Comparison of ENCODE assay signal across 31 mouse cellular contexts in the genomic region with DNA sequence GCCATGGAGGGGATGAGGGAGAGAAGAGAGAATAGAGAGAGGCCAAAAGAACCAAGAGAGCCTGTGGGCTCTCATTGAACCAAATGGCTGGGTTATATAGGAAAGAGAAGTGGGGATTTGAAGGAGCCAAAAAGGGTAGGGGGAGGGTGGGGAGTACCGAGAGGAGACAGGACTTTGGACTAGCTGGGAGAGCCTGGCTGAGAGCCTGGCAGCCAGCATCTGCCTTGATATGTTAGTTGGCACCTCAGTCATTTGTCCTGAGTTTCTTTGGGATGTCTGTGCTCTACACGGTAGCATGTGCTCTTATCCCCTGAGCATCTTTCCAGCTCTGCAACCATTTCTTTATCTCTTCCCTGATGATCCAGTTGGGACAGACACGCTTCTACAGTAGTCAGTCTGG. TPM values are rescaled to one million over a fixed set of nuclear protein-coding genes. Genes with fewer than 3 reads are reported as not detected.
"Had no signal": no experiment of that assay in that cellular context is flagged by ENCODE, and none has a peak within 500 bp of the region (broad histone marks: within the 10 kb centered on the region; RNA-seq: fewer than 3 reads in every experiment).

No protein-coding gene starts in this region.

- H3K9ac ChIP-seq: heart, embryonic 12.5 days; hindbrain, embryonic 13.5 days; hindbrain, embryonic 15.5 days; intestine, embryonic 15.5 days; limb, embryonic 13.5 days; limb, embryonic 15.5 days; liver, embryonic 12.5 days; liver, embryonic 14.5 days had no signal

- DNase-seq: gastrocnemius, adult 2 months; gastrocnemius, postnatal 10 days; gastrocnemius, postnatal 25 days; heart, adult 18-20 months; heart, postnatal 10 days; heart, postnatal 4 days; kidney, adult 18-20 months; kidney, adult 8-10 months; kidney, postnatal 10 days; kidney, postnatal 36 days; layer of hippocampus, adult 9-11 months; layer of hippocampus, postnatal 36 days; lung, adult 18-20 months had no signal

- H3K4me3 ChIP-seq: gastrocnemius, adult 2 months; heart, embryonic 10.5 days; heart, embryonic 12.5 days; hindbrain, embryonic 10.5 days; hindbrain, embryonic 13.5 days; hindbrain, embryonic 15.5 days; intestine, embryonic 15.5 days; limb, embryonic 13.5 days; limb, embryonic 15.5 days; liver, embryonic 12.5 days had no signal

- H3K27me3 ChIP-seq: heart, embryonic 12.5 days; hindbrain, embryonic 13.5 days; hindbrain, embryonic 15.5 days; intestine, embryonic 15.5 days; limb, embryonic 13.5 days; limb, embryonic 15.5 days; liver, embryonic 12.5 days had no signal

- H3K9me3 ChIP-seq: heart, embryonic 10.5 days; heart, embryonic 12.5 days; hindbrain, embryonic 10.5 days; hindbrain, embryonic 13.5 days; hindbrain, embryonic 15.5 days; intestine, embryonic 15.5 days; limb, embryonic 13.5 days; limb, embryonic 15.5 days; liver, embryonic 12.5 days had no signal

- H3K4me2 ChIP-seq: heart, embryonic 12.5 days; hindbrain, embryonic 13.5 days; hindbrain, embryonic 15.5 days; intestine, embryonic 15.5 days; limb, embryonic 13.5 days; limb, embryonic 15.5 days; liver, embryonic 12.5 days had no signal

- H3K27ac ChIP-seq: gastrocnemius, adult 2 months; heart, embryonic 10.5 days; hindbrain, embryonic 10.5 days; hindbrain, embryonic 13.5 days; hindbrain, embryonic 15.5 days; intestine, embryonic 15.5 days; limb, embryonic 13.5 days; limb, embryonic 15.5 days; liver, embryonic 12.5 days; liver, embryonic 14.5 days had no signal

- H3K4me1 ChIP-seq: heart, embryonic 10.5 days; heart, embryonic 12.5 days; hindbrain, embryonic 13.5 days; hindbrain, embryonic 15.5 days; intestine, embryonic 15.5 days; limb, embryonic 13.5 days; limb, embryonic 15.5 days; liver, embryonic 12.5 days had no signal

- ATAC-seq: inflammation-experienced regulatory T-cells, adult 6 months; intestine, embryonic 15.5 days; intestine, postnatal 0 days; liver, embryonic 12.5 days had no signal

RNA-seq across cellular contexts. Expression of a gene that starts 23.5 kb away (rescaled TPM):
- total RNA-seq: gastrocnemius, postnatal 25 days; granulocyte monocyte progenitor cell, adult 5-6 weeks; heart, adult 18-20 months; heart, adult 8-10 months; heart, postnatal 10 days; heart, postnatal 25 days; heart, postnatal 4 days had no signal
- polyA plus RNA-seq: heart, embryonic 14.5 days; inflammation-experienced regulatory T-cells, adult 6 months had no signal

RNA-seq across cellular contexts. Expression of a gene that starts 47.0 kb away (rescaled TPM):
- total RNA-seq: granulocyte monocyte progenitor cell, adult 5-6 weeks; liver, adult 2 months had no signal
- polyA plus RNA-seq: inflammation-experienced regulatory T-cells, adult 6 months; limb, embryonic 11.5 days; liver, adult 2 months; liver, embryonic 12.5 days had no signal
